Mouse (Mus musculus) testis, adult 10 weeks (tissue): ENCODE measurements around the gene Ddrgk1. TPM values are rescaled to one million over a fixed set of nuclear protein-coding genes. Genes with fewer than 3 reads are reported as not detected.

ENCODE experiments used
- polyA plus RNA-seq: library from polyadenylated mRNA; stranded (reverse); fragments of 350-450 nt; fragmentation: Illumina TruSeq; extraction: RNeasy Lipid Tissue Mini Kit (QIAGEN cat#74804); gene quantifications from one replicate; pipeline ENCODE4 v1.2.3, GENCODE M21; 2014; ENCODE audit warnings: low read depth, low replicate concordance

Gene Ddrgk1
- polyA plus RNA-seq = 6.2 TPM

DNA sequence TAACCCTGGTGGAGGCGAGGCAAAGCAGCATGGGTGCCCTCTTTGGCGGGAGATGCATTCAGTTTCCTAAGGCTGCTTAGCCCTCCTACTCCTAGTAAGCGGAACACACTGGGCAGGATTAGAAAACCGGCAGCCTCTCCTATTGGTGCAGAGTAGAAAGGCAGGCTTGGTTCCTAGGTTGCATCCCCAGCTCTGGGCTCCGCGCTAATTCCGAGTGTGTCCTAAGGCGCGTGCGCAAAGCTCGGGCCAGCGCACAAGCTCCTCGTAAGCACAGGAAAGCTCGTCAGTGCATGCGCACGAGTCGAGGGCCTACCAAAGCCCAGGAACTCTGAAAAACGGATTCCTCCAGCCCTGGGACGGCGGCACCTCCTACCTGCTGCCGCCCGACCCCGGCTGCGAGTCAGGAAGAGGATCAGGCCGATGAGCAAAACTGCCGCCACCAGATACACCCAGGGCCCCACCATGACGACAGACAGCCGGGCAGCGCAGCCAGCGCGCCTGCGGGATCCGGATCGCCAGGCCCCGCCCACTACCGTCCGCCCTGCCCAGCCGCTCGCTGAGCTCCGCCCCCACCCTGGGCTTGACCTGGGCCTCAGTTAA, at the start of gene Ddrgk1:
TSS of gene Ddrgk1 (minus strand) at position 558 of the 600 bp plus-strand sequence.

DNA sequence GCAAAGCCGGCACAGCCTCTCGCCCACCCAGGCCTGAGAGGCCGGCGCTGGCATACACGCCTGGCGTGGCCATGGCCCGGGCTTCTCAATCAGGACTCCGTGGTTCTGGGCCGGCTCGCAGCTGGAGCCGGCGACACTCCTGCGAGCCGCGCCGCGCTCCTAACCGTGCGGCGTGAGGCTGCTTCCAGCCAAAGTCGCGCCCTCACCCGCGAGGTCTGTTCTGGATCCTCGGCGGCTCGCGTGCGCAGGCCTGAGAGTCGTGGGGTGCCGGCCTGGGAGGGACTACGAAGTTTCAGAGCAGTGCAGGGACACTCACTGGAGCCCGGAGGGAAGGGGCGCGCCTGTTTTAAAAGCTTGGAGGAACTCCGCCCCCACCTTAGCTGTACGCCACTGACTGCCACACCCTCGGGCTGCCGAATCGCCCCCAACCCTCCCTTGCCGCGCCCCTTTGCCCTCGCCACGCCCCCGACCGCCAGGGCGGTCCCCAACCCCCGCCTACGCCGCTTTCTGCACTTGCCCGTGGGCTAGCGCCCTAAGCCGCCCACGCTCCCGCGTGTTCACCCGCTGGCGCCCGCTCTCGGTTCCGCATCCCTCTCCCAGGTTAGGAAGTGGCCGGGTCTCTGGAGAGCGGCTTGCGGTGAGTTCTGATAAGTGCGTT, 32.8 kb upstream of the Ddrgk1 start, which contains the start of gene Slc4a11:
TSS of gene Slc4a11 (minus strand) at position 367 of the 658 bp plus-strand sequence.

DNA sequence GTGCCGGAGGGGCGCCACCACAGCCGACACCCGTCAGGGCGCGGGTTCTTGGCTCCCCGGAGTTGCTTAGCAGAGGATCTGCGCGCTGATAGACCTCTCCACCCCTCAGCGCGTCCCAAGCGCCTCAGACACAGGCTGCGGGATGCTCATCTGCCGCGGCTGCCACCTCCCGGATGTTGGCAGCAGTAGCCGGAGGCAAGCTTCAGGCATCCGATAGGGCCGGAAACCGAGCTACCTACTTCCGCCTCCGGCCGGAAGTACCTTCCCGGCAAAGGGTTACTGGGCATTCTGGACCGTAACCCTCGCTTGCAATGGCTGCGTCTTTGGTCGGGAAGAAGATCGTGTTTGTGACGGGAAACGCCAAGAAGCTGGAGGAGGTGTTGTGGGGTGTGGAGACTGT, 3.1 kb upstream of the Ddrgk1 start, which contains the start of gene Itpa:
TSS of gene Itpa (plus strand) at position 52 of the 400 bp plus-strand sequence.

DNA sequence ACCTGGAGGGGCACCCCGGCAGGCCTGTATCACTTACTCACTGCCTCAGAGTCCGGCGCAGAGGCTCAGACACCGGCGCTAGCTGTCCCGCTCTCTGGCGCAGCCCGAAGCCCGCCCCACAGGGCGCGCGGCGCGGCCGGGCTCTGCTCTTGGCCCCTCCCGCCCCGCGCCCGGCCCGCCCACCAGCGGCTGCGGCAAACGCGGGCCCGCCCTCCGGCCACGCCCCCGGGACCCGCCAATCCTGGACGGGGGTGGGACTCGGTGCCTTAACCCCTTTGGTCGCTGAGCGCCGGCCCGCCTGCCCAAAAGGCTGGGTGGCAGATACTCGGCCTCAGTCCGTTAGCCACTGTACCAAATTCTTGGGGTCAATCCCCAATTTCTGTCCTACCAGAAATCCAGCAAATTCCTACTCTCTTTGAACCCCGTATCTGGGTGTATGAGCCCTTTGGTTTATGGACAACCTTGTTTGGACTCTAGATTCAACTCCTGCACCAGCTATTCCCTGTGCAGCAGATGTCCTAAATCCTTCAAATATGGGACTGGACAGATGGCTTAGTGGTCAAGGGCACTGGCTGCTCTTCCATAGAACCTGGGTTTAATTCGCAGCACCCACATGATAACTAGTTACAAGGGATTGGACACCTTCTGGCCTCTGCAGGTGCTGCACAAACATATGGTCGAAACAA, 21.6 kb downstream of the Ddrgk1 start, which contains the start of gene Lzts3:
TSS of gene Lzts3 (minus strand) at position 120 of the 686 bp plus-strand sequence.

DNA sequence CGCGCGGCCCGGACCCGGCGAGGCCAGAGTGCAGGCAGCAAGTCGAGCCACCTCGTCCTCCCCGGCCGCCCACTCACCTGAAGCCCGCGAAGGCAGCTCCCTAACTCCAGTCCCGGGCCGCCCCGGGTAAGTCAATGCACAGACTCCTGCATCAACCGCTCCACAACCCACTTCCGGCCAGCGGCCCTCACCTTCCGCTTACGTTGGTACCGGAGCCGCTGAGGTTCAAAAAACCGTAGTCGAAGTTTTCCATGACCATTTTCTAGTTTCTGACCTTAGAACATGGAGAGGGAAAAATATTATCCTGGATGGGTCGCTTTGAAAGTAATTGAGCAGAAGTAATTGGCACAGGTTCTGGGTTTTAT, 34.6 kb downstream of the Ddrgk1 start, which contains the start of the genes Fastkd5 and Ubox5:
TSS of gene Fastkd5 (minus strand) at position 189 of the 365 bp plus-strand sequence.
TSS of gene Ubox5 (minus strand) at position 200 of the 365 bp plus-strand sequence.

Other genes with a start within 250 kb of the Ddrgk1 start
- gene Vps16, start 240.3 kb downstream of the Ddrgk1 start, polyA plus RNA-seq = 16.8 TPM
- 8.1 TPM for gene Pced1a, start 240.0 kb downstream of the Ddrgk1 start, polyA plus RNA-seq
- 33.4 TPM for gene Ptpra, start 214.4 kb downstream of the Ddrgk1 start, polyA plus RNA-seq
- gene Mrps26, start 100.9 kb downstream of the Ddrgk1 start, polyA plus RNA-seq = 1.1 TPM
- gene Oxt, start 88.5 kb downstream of the Ddrgk1 start, polyA plus RNA-seq = not detected
- gene Avp, start 82.1 kb downstream of the Ddrgk1 start, polyA plus RNA-seq = not detected
- 7.6 TPM for gene Fastkd5, start 34.6 kb downstream of the Ddrgk1 start, polyA plus RNA-seq
- gene Ubox5, start 34.6 kb downstream of the Ddrgk1 start, polyA plus RNA-seq = 7.4 TPM
- 0.46 TPM for gene Lzts3, start 21.9 kb downstream of the Ddrgk1 start, polyA plus RNA-seq
- 26.3 TPM for gene Itpa, start 3.0 kb upstream of the Ddrgk1 start, polyA plus RNA-seq
- 0.17 TPM for gene Slc4a11, start 32.9 kb upstream of the Ddrgk1 start, polyA plus RNA-seq
- 74.3 TPM for gene 4930402H24Rik, start 241.7 kb upstream of the Ddrgk1 start, polyA plus RNA-seq
- gene Atrn, start 241.8 kb upstream of the Ddrgk1 start, polyA plus RNA-seq = 7.4 TPM